Mouse (Mus musculus): ENCODE data around the gene Tmem213.

GRCm38 (mm10) chr6:38122791-38123190 is 13.7 kb downstream of the Tmem213 start:
- TF ChIP-seq POLR2A (IDR thresholded peaks at IDR 0.05; ENCODE audit: borderline replicate concordance, low read depth, low read length) (no peak), CTCF (IDR thresholded peaks at IDR 0.05; ENCODE audit: low read depth, low read length) (no peak)
